Mouse (Mus musculus): ENCODE measurements around the gene Axdnd1.

GRCm38 (mm10) chr1:156424054-156424453 lies 3.1 kb upstream of the Axdnd1 start:
- TF ChIP-seq CTCF (IDR thresholded peaks at IDR 0.05; ENCODE audit: low read depth) (no peak), EP300 (IDR thresholded peaks at IDR 0.05; ENCODE audit: low read depth) (no peak)

Measured in heart, postnatal 0 days (tissue).